Mouse (Mus musculus): ENCODE results near the gene Cactin.

DNA sequence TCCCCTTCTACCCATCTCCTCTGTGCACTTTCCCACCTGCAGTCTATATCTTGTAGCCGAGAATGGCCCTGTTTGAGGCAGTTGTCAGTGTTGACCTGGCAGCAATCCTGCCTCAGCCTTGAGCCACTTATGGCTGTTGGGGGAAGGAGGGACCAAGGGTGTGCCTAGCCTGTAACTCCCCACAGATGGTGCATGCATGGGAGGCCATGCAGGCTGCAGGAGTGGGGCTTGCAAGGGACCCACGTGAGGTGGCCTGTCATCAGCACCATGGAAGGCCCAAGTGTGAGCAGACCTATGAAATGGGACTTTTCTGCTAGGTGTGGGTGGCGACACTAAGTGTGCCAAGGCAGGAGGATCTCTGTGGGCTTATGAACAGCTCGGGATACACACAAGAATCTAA lies 44.2 kb downstream of the Cactin start:
- TF ChIP-seq CTCF (conservative IDR thresholded peaks at IDR 0.05; ENCODE audit: low read length) (no peak), NANOG (IDR thresholded peaks at IDR 0.05; ENCODE audit: borderline replicate concordance, low read length) (no peak)

Data from E14TG2a.4 (cell line).